Mouse (Mus musculus) small intestine, adult 2 months (tissue): ENCODE data around the gene Larp1.

Experiments
- CTCF ChIP-seq: fragments of 200-500 bp; IDR thresholded peaks from 2 replicates; pipeline ENCODE4 v1.5.1; 2012; ENCODE audit warnings: low read depth, mild to moderate bottlenecking, control low read depth, inconsistent platforms, low read length, moderate library complexity, mixed read lengths; ENCODE audit not compliant: insufficient replicate concordance, insufficient read length; ENCODE audit errors: extremely low read depth
- POLR2A ChIP-seq: fragments of 200-500 bp; IDR thresholded peaks from 2 replicates; pipeline ENCODE4 v1.6.1; 2012; ENCODE audit warnings: low read depth, mild to moderate bottlenecking, control low read depth, inconsistent platforms, low read length, moderate library complexity

DNA sequence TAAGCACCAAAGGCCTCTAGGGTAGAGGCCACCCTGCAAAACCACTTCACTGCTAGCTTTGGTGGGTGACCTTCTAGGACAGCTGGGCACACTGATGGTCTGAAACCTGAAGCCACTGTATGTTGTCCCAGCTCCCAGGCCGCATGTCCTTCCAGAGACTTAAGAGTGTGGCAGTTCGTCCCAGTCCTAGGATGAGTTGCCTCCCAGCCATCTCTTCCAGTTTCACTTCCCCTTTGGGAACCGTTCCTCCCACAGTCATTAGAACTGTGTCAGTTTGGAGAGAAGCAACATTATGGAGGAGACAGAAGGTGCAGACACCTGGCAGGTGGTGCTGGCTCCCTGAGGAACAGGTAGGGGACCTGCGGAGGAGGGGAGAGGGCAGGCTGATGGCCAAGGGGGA is 83.7 kb downstream of the Larp1 start:
- TF ChIP-seq CTCF, result no peak
- no peak for TF ChIP-seq POLR2A
